Mouse (Mus musculus) MEL (cell line): ENCODE measurements around the gene Fance. TPM values are rescaled to one million over a fixed set of nuclear protein-coding genes. Genes with fewer than 3 reads are reported as not detected.

Experiments used
- DNase-seq: peaks from one replicate; pipeline ENCODE4 v3.0.0; 2011; ENCODE audit warnings: low read depth, low spot score
- H3K27ac ChIP-seq: 2 replicates; pipeline ENCODE4 v1.5.1; 2012; ENCODE audit warnings: low read depth, mild to moderate bottlenecking, control low read depth, low read length, moderate library complexity; ENCODE audit not compliant: control insufficient read depth
- H3K27me3 ChIP-seq, 2 experiments: fragments of 150-350 bp in 1 of 2; sonication (generic) in 1 of 2; 2 replicates each; pipeline ENCODE4 v1.6.1; 2012; ENCODE audit warnings: low read length in 2 of 2, mild to moderate bottlenecking in 2 of 2, improper control_type of control experiment in 1 of 2, moderate library complexity in 1 of 2; ENCODE audit not compliant: insufficient read depth in 2 of 2, control insufficient read depth in 1 of 2
- H3K36me3 ChIP-seq, 2 experiments: 2 replicates each; pipeline ENCODE4 v1.6.1; 2012 to 2014; ENCODE audit warnings: low read length in 2 of 2, improper control_type of control experiment in 1 of 2, inconsistent platforms in 1 of 2, mild to moderate bottlenecking in 1 of 2; ENCODE audit not compliant: insufficient read depth in 2 of 2, control insufficient read depth in 1 of 2
- H3K4me1 ChIP-seq, 2 experiments: fragments of 150-350 bp in 1 of 2; sonication (generic) in 1 of 2; 2 replicates each; pipeline ENCODE4 v1.6.1; 2012; ENCODE audit warnings: low read length in 2 of 2, improper control_type of control experiment in 1 of 2, mild to moderate bottlenecking in 1 of 2; ENCODE audit not compliant: insufficient read depth in 2 of 2, control insufficient read depth in 1 of 2
- H3K4me3 ChIP-seq, 2 experiments: fragments of 150-350 bp in 1 of 2; sonication (generic) in 1 of 2; 2 replicates each; pipeline ENCODE4 v1.5.1; 2012; ENCODE audit warnings: low read depth in 2 of 2, low read length in 2 of 2, mild to moderate bottlenecking in 2 of 2, moderate library complexity in 2 of 2, control low read depth in 1 of 2, improper control_type of control experiment in 1 of 2; ENCODE audit not compliant: control insufficient read depth in 1 of 2, insufficient read depth in 1 of 2
- H3K79me2 ChIP-seq: 2 replicates; pipeline ENCODE4 v1.6.1; 2012; ENCODE audit warnings: mild to moderate bottlenecking, low read length, moderate library complexity; ENCODE audit not compliant: control insufficient read depth, poor library complexity, insufficient read depth
- H3K9ac ChIP-seq: 2 replicates; pipeline ENCODE4 v1.6.1; 2012; ENCODE audit warnings: low read depth, mild to moderate bottlenecking, control low read depth, low read length, moderate library complexity; ENCODE audit not compliant: control insufficient read depth, poor library complexity, severe bottlenecking
- H3K9me3 ChIP-seq: fragments of 150-350 bp; sonication (generic); replicated peaks from 2 replicates; pipeline ENCODE4 v1.6.1; 2012; ENCODE audit warnings: mild to moderate bottlenecking, low read length, improper control_type of control experiment, moderate library complexity; ENCODE audit not compliant: insufficient read depth
- BHLHE40 ChIP-seq: IDR thresholded peaks from 2 replicates; pipeline ENCODE4 v1.6.1; 2012; ENCODE audit warnings: low read depth, mild to moderate bottlenecking, inconsistent platforms, low read length, improper control_type of control experiment, borderline replicate concordance
- CTCF ChIP-seq, 3 experiments: IDR thresholded peaks in 2 of 3; conservative IDR thresholded peaks in 1 of 3; 2 replicates each; pipeline ENCODE4 v1.5.1; 2011 to 2012; ENCODE audit warnings: low read length in 3 of 3, low read depth in 2 of 3, mild to moderate bottlenecking in 2 of 3, improper control_type of control experiment in 1 of 3, inconsistent platforms in 1 of 3, mixed read lengths in 1 of 3, moderate library complexity in 1 of 3; ENCODE audit not compliant: control insufficient read depth in 1 of 3, insufficient read depth in 1 of 3, poor library complexity in 1 of 3, severe bottlenecking in 1 of 3
- ETS1 ChIP-seq: IDR thresholded peaks from 2 replicates; pipeline ENCODE4 v1.6.1; 2012; ENCODE audit warnings: low read depth, mild to moderate bottlenecking, inconsistent platforms, low read length, improper control_type of control experiment, moderate library complexity
- GABPA ChIP-seq: IDR thresholded peaks from 2 replicates; pipeline ENCODE4 v1.6.1; 2012; ENCODE audit warnings: low read depth, mild to moderate bottlenecking, inconsistent platforms, low read length, improper control_type of control experiment, moderate library complexity
- HCFC1 ChIP-seq: IDR thresholded peaks from 2 replicates; pipeline ENCODE4 v1.6.1; 2012; ENCODE audit warnings: low read depth, mild to moderate bottlenecking, inconsistent platforms, low read length, improper control_type of control experiment, moderate library complexity
- JUND ChIP-seq: IDR thresholded peaks from 2 replicates; pipeline ENCODE4 v1.6.1; 2011; ENCODE audit warnings: low read depth, mild to moderate bottlenecking, improper control_type of control experiment, low read length
- KAT2A ChIP-seq: conservative IDR thresholded peaks from 2 replicates; pipeline ENCODE4 v1.6.1; 2012; ENCODE audit warnings: low read depth, low read length, improper control_type of control experiment, inconsistent platforms
- MAFK ChIP-seq: IDR thresholded peaks from 2 replicates; pipeline ENCODE4 v1.6.1; 2011; ENCODE audit warnings: low read depth, mild to moderate bottlenecking, low read length, improper control_type of control experiment, borderline replicate concordance
- MEF2A ChIP-seq: IDR thresholded peaks from 2 replicates; pipeline ENCODE4 v1.6.1; 2014; ENCODE audit warnings: low read depth, mild to moderate bottlenecking, inconsistent platforms, low read length, improper control_type of control experiment; ENCODE audit not compliant: poor library complexity, insufficient replicate concordance, severe bottlenecking; ENCODE audit errors: extremely low read depth
- MXI1 ChIP-seq: IDR thresholded peaks from 2 replicates; pipeline ENCODE4 v1.6.1; 2011; ENCODE audit warnings: mild to moderate bottlenecking, low read depth, low read length, improper control_type of control experiment
- MYB ChIP-seq: IDR thresholded peaks from 2 replicates; pipeline ENCODE4 v1.6.1; 2011; ENCODE audit warnings: mild to moderate bottlenecking, low read depth, low read length, improper control_type of control experiment
- MYC ChIP-seq: IDR thresholded peaks from 2 replicates; pipeline ENCODE4 v1.6.1; 2011; ENCODE audit warnings: low read depth, mild to moderate bottlenecking, low read length, improper control_type of control experiment, moderate library complexity
- NELFE ChIP-seq: IDR thresholded peaks from 2 replicates; pipeline ENCODE4 v1.6.1; 2011; ENCODE audit warnings: low read depth, low read length, improper control_type of control experiment
- RAD21 ChIP-seq: IDR thresholded peaks from 2 replicates; pipeline ENCODE4 v1.6.1; 2011; ENCODE audit warnings: mild to moderate bottlenecking, low read depth, low read length, improper control_type of control experiment
- RCOR1 ChIP-seq: IDR thresholded peaks from 2 replicates; pipeline ENCODE4 v1.6.1; 2012; ENCODE audit warnings: low read depth, mild to moderate bottlenecking, inconsistent platforms, low read length, improper control_type of control experiment
- TCF12 ChIP-seq: IDR thresholded peaks from 2 replicates; pipeline ENCODE4 v1.6.1; 2014; ENCODE audit warnings: low read depth, mild to moderate bottlenecking, inconsistent platforms, low read length, improper control_type of control experiment, moderate library complexity
- USF1 ChIP-seq: IDR thresholded peaks from 2 replicates; pipeline ENCODE4 v1.6.1; 2014; ENCODE audit warnings: low read depth, mild to moderate bottlenecking, inconsistent platforms, low read length, improper control_type of control experiment, moderate library complexity
- ZNF384 ChIP-seq: IDR thresholded peaks from 2 replicates; pipeline ENCODE4 v1.6.1; 2012; ENCODE audit warnings: low read depth, mild to moderate bottlenecking, inconsistent platforms, low read length, improper control_type of control experiment
- polyA plus RNA-seq, 2 experiments: library from polyadenylated mRNA; stranded (reverse) in 1 of 2; unstranded in 1 of 2; fragments of >175 nt in 1 of 2; fragments of >200 nt in 1 of 2; gene quantifications; 2 replicates each; pipeline versions ENCODE4 v1.2.1 to v1.2.4; 2012; ENCODE audit warnings: low replicate concordance in 2 of 2, low read depth in 1 of 2; ENCODE audit not compliant: insufficient read length in 2 of 2, insufficient read depth in 1 of 2, missing spikeins in 1 of 2
- total RNA-seq: library from RNA; depleted of rRNA; stranded (reverse); fragments of 300-350 nt; gene quantifications from 2 replicates; pipeline ENCODE4 v1.2.3, GENCODE M21; 2012

Fance gene
- total and polyA plus RNA-seq, 3 experiments, result 51.2 to 382 (median 105) TPM

DNA sequence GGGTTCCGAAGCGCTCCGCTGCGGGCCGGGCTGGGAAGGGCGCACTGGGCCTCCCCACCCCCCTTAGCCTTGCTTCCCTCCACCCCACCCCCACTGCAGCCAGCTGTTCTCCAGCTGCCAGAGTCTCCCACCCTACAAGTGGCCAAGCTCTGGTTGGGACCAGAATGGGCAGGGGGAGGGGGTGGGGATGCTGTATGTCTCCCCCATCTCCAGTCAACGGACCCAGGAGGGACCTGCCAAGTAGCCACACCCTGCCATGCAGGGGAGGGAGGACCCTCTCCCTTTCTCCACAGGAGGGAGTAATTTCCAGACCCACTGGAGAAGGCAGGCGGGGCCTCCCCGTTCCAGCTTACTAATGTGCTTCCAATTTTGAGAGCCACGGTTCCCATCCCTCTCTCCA is 32.6 kb downstream of the Fance start:
- Histone ChIP-seq H3K9ac (no peak overlapping the region), H3K4me3 (no peak overlapping the region), H3K27me3 (no peaks in the 10 kb centered on the region), H3K36me3 (peaks cover 0 to 5% of the 10 kb centered on the region in 2 experiments; a peak in 1 of 4 replicates), H3K27ac (no peak overlapping the region), H3K9me3 (no peaks in the 10 kb centered on the region), H3K79me2 (no peaks in the 10 kb centered on the region; the same call in 1 of the 2 replicates), H3K4me1 (peaks cover 2 to 8% of the 10 kb centered on the region in 2 experiments; a peak in 1 of 4 replicates)
- DNase-seq, result no peak
- no peak for TF ChIP-seq ETS1
- TF ChIP-seq MEF2A, result no peak
- TF ChIP-seq MYC, result no peak
- TF ChIP-seq NELFE, result no peak
- no peak for TF ChIP-seq RAD21
- TF ChIP-seq TCF12, result no peak
- no peak for TF ChIP-seq MYB
- no peak for TF ChIP-seq HCFC1
- TF ChIP-seq CTCF (IDR thresholded peaks at IDR 0.05 in 2 of 3, conservative IDR thresholded peaks at IDR 0.05 in 1 of 3; ENCODE audit: control insufficient read depth in 1 of 3, insufficient read depth in 1 of 3, low read depth in 2 of 3, low read length in 3 of 3, poor library complexity in 1 of 3, severe bottlenecking in 1 of 3), result no peak
- TF ChIP-seq USF1, result no peak
- no peak for TF ChIP-seq JUND
- no peak for TF ChIP-seq ZNF384
- TF ChIP-seq KAT2A, result no peak

DNA sequence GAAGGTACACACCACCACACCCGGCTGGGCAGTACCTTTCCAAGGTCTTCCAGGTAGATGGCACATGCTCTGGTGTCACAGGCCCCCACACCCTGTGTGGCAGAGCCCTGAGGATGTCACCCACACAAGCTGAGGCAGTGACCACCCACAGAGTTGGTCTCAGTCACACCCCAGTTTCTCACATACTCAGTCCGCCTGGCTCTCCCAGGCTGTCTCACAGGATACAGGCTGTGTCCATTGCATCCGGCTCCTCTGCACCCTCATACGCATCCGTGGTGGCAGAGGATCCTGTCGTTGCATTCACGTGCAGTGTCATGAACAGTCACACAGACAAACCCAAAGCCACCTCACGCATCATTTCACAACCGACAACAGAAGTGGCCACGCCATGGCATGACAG is 34.0 kb downstream of the Fance start:
- no peak for TF ChIP-seq BHLHE40
- no peak for TF ChIP-seq JUND
- TF ChIP-seq MXI1, result no peak
- TF ChIP-seq ZNF384, result no peak
- TF ChIP-seq RCOR1, result no peak
- no peak for TF ChIP-seq MAFK
- no peak for TF ChIP-seq MEF2A
- no peak for TF ChIP-seq GABPA
- TF ChIP-seq, all 39 proteins: peak for 0
- Histone ChIP-seq H3K27ac (no peak overlapping the region), H3K79me2 (no peaks in the 10 kb centered on the region; the same call in 1 of the 2 replicates), H3K9ac (no peak overlapping the region), H3K4me3 (no peak overlapping the region), H3K4me1 (no peaks in the 10 kb centered on the region; a peak in 2 of 4 replicates), H3K36me3 (no peaks in the 10 kb centered on the region), H3K27me3 (no peaks in the 10 kb centered on the region; a peak in 1 of 4 replicates), H3K9me3 (no peaks in the 10 kb centered on the region)
- DNase-seq, result no peak
